Mouse (Mus musculus) midbrain, embryonic 10.5 days (tissue): Measurements from ENCODE around the gene Pcnx3. TPM values are rescaled to one million over a fixed set of nuclear protein-coding genes. Genes with fewer than 3 reads are reported as not detected.

Experiments
- DNase-seq: peaks from one replicate; pipeline ENCODE4 v3.0.0-alpha.2; 2017; ENCODE audit warnings: low spot score
- H3K27ac ChIP-seq: fragments of 300-500 bp; sonication (generic); replicated peaks from 2 replicates; pipeline ENCODE4 v1.5.1; 2016; ENCODE audit warnings: mild to moderate bottlenecking
- H3K27me3 ChIP-seq: fragments of 300-500 bp; sonication (generic); 2 replicates; pipeline ENCODE4 v1.6.1; 2016; ENCODE audit warnings: low read depth, mild to moderate bottlenecking; ENCODE audit not compliant: poor library complexity, severe bottlenecking
- H3K36me3 ChIP-seq: fragments of 300-500 bp; sonication (generic); 2 replicates; pipeline ENCODE4 v1.6.1; 2016; ENCODE audit warnings: mild to moderate bottlenecking, moderate library complexity
- H3K4me1 ChIP-seq: fragments of 300-500 bp; sonication (generic); 2 replicates; pipeline ENCODE4 v1.6.1; 2016
- H3K4me3 ChIP-seq: fragments of 300-500 bp; sonication (generic); 2 replicates; pipeline ENCODE4 v1.5.1; 2016; ENCODE audit warnings: mild to moderate bottlenecking, moderate library complexity
- H3K9me3 ChIP-seq: fragments of 300-500 bp; sonication (generic); replicated peaks from 2 replicates; pipeline ENCODE4 v1.6.1; 2016; ENCODE audit warnings: mild to moderate bottlenecking
- WGBS: fragments of 180-500 bp; shearing (Covaris S2); methylation state at CpG from one replicate; pipeline ENCODE4 v1.1.7; 2016; 5-methylcytosine and 5-hydroxymethylcytosine counted together
- polyA plus RNA-seq: library from polyadenylated mRNA; unstranded; fragments of >200 nt; fragmentation: Nextera tagmentation; extraction: Ambion mirVana; gene quantifications from 2 replicates; pipeline ENCODE4 v1.2.1, GENCODE M21; 2016

Pcnx3 gene
- polyA plus RNA-seq, 1 experiment from 2014 or later, result 22.8 TPM

DNA sequence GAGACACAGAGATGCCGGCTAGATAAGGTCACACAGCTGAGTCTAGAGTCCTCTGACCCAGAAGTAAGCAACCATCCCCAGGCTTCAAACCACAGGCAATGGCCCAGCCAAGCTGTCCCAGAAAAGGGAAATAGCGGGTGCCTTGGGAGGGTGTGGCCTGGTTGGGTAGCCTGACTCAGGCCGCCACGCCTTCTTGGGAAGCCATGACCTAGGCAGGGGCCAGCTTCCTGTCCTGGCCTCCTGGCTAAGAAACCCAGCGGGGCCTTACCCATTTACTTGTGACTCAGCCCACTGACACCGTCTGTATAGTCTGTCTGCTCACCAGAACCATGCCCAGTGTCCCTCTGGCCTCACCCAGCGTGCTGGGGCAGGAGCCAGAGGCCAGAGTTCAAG lies 35.8 kb upstream of the Pcnx3 start:
- Histone ChIP-seq H3K36me3 (peaks cover 72% of the 10 kb centered on the region), H3K9me3 (no peaks in the 10 kb centered on the region), H3K27ac (peak overlapping the region; percentile 52; the same call in 1 of the 2 replicates), H3K27me3 (peaks cover 18% of the 10 kb centered on the region), H3K4me3 (peak overlapping the region; percentile 95), H3K4me1 (peaks cover 48% of the 10 kb centered on the region)
- DNase-seq, result no peak
- WGBS, result 76% methylated on average over 7 of the region's 7 CpGs

DNA sequence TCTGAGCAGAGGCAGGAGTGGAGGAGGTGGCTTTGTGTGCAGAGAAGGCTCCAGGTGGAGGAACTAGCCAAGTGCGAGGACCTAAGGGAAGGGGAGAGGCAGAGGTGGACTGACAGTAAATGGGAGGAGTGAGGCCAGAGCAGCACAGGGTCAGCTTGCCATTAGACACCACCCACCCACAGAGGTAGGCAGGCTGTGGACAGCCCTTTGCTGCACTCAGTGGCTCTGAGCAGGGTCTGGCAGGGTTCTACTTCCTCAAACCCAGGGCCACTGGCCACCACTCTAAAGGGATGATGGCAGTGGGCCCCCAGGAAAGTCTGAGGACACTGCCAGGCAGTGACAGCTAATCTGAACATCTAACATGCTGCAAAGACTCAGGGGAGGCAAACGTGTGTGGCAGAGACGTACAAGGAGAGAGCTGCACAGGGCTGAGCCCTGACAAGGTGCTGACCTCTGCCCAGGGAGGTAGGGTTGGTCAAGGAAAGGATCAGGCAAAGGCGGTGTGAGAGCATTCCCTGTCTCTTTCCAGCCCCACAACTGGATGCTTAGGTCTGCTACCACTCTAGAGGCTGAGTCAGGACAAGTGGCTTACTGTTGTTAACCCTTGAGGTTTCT lies 35.3 kb upstream of the Pcnx3 start:
- H3K9me3 ChIP-seq, result no peaks in the 10 kb centered on the region
- WGBS, result 74% methylated on average over 4 of the region's 4 CpGs
- peaks cover 77% of the 10 kb centered on the region for H3K36me3 ChIP-seq
- H3K4me3 ChIP-seq, result no peak overlapping the region
- peaks cover 18% of the 10 kb centered on the region for H3K27me3 ChIP-seq
- peaks cover 44% of the 10 kb centered on the region for H3K4me1 ChIP-seq
- H3K27ac ChIP-seq, result no peak overlapping the region
- no peak for DNase-seq

DNA sequence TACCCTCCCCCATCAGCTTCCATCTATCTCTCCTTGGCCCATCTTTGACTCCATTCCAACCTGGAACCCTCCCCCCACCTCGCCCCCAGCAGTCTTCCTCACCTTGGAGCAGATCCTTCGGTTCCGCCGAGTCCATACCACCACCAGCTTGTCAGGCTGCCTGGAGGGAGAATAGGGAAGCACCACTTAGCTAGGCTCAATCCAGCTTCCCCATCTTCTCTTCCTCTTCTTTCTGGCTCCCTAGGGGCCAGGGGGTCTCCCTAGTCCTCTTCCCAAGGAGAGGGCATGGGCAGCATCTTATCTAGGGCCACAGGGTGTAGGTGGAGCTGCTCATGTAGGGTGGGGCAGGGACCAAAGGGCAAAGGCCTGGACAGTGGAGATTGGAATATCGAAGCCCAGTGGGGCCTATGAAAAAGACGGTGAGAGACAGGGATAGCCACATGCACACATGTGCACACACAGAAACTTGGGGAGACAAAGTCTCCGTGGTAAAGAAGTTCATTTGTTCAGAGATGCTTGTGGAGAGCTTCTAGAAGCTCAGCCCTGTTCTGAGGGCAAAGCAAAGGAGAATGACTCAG lies 34.2 kb upstream of the Pcnx3 start:
- Histone ChIP-seq H3K4me3 (0 out of 2 replicates have a peak overlapping the region, but pooled peaks have one; percentile 14), H3K27ac (no peak overlapping the region), H3K27me3 (peaks cover 21% of the 10 kb centered on the region), H3K4me1 (peaks cover 35% of the 10 kb centered on the region), H3K9me3 (no peaks in the 10 kb centered on the region), H3K36me3 (peaks cover 88% of the 10 kb centered on the region)
- no peak for DNase-seq
- WGBS, result 90% methylated on average over 7 of the region's 7 CpGs

DNA sequence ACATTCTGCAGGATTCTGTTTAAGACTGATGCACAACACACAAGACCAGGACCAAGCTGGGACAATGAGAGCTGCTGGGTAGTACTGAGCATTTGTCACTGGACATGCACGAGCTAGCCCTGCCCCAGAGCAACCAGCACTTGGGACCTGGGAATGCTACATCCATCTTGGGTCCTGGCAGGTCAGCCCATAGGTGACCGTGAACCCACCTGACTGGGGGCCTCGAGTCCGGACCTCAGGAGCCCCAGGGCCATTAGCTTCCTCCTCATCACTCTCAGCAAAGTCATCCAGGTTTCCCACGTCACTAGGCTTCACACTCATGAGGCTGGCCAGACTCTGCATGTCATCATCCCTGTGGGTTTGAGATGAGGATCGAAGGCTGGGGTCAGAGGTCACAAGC lies 32.5 kb upstream of the Pcnx3 start:
- Histone ChIP-seq H3K27ac (no peak overlapping the region), H3K36me3 (peaks cover 92% of the 10 kb centered on the region), H3K4me1 (peaks cover 32% of the 10 kb centered on the region), H3K9me3 (no peaks in the 10 kb centered on the region), H3K4me3 (no peak overlapping the region), H3K27me3 (peaks cover 19% of the 10 kb centered on the region)
- WGBS, result 89% methylated on average over 6 of the region's 6 CpGs
- no peak for DNase-seq

DNA sequence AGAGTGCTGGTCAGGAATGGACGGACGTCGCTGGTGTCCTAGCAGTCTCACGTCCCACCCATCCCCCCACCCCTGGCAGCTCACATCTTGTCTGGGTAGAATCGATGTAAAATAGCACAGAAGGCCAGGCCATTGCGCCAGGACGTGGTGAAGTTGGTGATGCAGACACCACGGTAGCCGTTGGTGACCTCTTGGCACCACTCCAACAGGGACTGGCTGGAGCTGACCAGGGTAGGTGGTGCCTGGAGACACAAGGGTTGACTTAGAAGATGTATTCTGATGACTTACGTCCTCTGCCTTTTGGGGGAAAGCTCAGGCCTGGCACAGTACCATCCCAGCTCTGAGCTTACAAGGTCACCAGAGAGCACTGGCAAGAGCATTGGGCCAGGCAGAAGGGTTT lies 28.2 kb upstream of the Pcnx3 start:
- H3K4me3 ChIP-seq, result peak overlapping the region; percentile 4; the same call in 1 of the 2 replicates
- no peak for DNase-seq
- peaks cover 37% of the 10 kb centered on the region for H3K4me1 ChIP-seq
- H3K36me3 ChIP-seq, result peaks cover 87% of the 10 kb centered on the region
- WGBS, result 60% methylated on average over 10 of the region's 10 CpGs
- H3K9me3 ChIP-seq, result no peaks in the 10 kb centered on the region
- peaks cover 23% of the 10 kb centered on the region for H3K27me3 ChIP-seq
- H3K27ac ChIP-seq, result no peak overlapping the region

DNA sequence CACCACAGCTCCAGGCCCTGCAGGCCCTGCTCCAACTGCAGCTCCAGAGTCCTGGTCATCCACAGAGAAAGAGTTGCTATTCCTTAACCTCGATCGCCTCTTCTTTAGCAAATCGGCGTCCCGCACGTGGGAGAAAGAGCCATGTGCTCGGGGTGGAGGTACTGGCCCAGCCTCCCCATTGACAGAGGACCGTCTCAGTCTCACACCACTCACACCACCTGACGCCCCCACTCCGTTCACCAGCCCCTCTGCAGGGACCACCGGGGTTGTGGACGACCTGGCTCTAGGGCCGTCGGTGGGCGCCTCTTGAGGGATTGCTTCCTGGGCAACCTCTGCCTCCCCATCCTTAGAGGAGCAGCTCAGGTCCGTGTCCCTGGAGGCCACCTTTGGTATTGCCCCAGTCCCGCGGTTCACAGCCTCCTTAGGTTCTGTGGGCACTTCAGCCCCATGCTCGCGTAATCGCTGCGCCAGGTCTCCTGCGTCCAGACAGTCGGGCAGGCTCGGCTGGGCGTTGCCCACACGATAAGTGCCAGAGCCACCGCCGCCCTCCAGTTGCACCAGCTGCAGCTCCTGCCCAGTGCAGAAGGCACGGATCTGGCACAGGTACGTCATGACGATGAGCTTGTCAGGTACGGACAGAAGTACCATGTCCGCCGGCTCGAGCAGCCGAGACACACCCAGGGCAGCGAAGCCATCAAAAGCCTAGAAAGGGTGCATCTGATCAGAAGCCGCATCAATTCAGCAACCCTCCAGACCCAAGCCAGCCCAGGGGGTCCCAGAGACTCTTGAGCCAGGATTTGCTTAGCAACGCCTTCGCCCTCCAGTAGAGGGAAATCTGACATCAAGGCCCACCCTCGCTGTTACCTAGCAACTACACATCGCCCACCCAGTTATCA lies 27.3 kb upstream of the Pcnx3 start:
- Histone ChIP-seq H3K36me3 (peaks cover 84% of the 10 kb centered on the region), H3K27me3 (peaks cover 23% of the 10 kb centered on the region), H3K9me3 (no peaks in the 10 kb centered on the region), H3K4me1 (peaks cover 37% of the 10 kb centered on the region), H3K27ac (peak overlapping the region; percentile 58), H3K4me3 (peak overlapping the region; percentile 45)
- 14% methylated on average over 43 of the region's 43 CpGs for WGBS
- DNase-seq, result peak; percentile 60

DNA sequence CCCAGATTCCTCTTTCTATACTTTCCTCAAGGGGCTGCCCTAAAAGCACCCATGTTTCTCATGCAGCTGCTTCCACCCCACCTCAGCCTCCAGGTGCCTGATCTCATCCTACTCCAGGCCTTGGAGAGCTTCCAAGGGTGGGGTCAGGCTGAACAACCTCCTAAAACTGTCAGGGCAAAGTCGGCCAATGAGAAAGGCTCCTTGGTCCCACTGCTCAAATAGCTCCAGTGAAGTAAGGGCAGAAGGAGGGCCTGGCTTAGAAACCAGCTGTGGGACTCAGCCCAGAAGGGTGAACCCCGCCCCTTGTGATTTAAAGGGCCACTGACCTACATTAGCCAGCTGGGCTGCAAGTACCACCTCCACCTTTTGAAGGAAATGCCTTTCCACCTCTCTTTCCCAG lies 25.0 kb upstream of the Pcnx3 start:
- WGBS, result 25% methylated on average over 2 of the region's 2 CpGs
- DNase-seq, result no peak
- Histone ChIP-seq H3K27me3 (peaks cover 23% of the 10 kb centered on the region), H3K9me3 (no peaks in the 10 kb centered on the region), H3K36me3 (peaks cover 84% of the 10 kb centered on the region), H3K4me3 (no peak overlapping the region; the same call in 1 of the 2 replicates), H3K4me1 (peaks cover 37% of the 10 kb centered on the region), H3K27ac (no peak overlapping the region; the same call in 1 of the 2 replicates)

DNA sequence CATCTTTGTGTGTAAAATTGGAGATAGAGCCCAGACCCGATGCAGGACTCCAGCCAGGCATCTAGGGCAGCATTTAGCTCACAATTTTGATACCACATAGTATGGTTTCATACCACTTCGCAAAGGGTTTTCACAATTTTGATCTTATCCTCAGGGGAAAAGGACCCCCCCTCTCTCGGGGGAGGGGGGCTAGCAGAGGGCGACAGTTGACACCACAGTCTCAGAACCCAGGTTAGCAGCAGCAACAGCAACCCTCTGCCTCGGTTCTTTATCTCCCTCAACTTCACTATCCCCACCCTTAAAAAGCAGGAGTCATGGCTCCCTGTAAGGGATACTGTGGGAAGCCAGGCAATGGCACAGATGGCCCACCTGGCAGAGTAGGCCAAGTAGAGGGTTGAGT lies 24.5 kb upstream of the Pcnx3 start:
- Histone ChIP-seq H3K4me3 (no peak overlapping the region), H3K27me3 (peaks cover 23% of the 10 kb centered on the region), H3K27ac (no peak overlapping the region), H3K36me3 (peaks cover 84% of the 10 kb centered on the region), H3K4me1 (peaks cover 37% of the 10 kb centered on the region), H3K9me3 (no peaks in the 10 kb centered on the region)
- WGBS, result 83% methylated on average over 5 of the region's 5 CpGs
- DNase-seq, result no peak

DNA sequence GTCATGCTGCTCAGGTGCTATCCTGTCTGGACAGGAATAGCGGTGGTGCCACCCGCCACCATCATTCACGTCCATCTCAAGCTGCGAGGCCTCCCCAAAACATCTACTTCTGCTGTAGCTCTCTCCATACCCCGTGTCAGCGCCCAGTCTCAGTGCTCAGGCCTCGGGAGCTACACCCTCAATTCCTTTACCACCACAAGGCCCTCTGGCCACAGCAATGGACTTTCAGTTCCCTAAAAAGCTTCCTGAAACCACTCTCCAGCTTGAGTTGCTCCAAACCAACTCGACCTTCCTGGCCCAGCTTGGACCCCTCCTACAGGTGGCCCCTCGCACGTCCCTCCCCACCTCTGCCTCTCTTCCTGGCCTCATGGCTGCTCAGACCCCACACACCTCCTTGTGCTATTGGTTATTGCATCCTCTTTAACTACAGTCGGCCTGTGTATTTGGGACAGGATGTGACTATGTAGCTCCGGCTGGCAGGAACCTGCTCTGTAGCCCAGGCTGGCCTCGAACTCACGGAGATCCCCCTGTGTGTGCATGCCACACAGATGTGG lies 23.3 kb upstream of the Pcnx3 start:
- peaks cover 13% of the 10 kb centered on the region for H3K27me3 ChIP-seq
- H3K36me3 ChIP-seq, result peaks cover 83% of the 10 kb centered on the region
- H3K4me3 ChIP-seq, result no peak overlapping the region
- WGBS, result 92% methylated on average over 14 of the region's 14 CpGs
- DNase-seq, result no peak
- H3K9me3 ChIP-seq, result no peaks in the 10 kb centered on the region
- H3K27ac ChIP-seq, result no peak overlapping the region
- peaks cover 30% of the 10 kb centered on the region for H3K4me1 ChIP-seq

DNA sequence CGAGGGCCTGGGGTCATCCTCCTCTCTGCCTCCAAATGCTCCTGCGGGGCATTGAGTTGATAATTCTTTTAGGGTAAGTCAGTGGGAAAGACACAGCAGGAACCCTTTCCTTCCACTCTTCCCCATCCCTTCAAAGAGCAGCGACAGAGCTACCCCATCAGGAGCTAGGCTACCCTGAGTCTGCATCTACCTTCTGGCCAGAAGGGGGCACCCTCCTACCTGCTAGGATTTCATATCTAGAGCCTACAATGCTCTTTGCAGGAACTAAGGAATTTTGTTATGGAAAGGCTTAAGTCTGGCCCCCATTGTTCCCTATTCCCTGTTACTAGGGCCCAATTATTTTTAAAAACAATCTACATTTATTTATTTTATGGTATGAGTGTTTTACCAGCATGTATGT lies 22.5 kb upstream of the Pcnx3 start:
- Histone ChIP-seq H3K36me3 (peaks cover 85% of the 10 kb centered on the region), H3K27me3 (peaks cover 8% of the 10 kb centered on the region; the same call in 1 of the 2 replicates), H3K9me3 (no peaks in the 10 kb centered on the region), H3K4me3 (no peak overlapping the region), H3K27ac (no peak overlapping the region), H3K4me1 (peaks cover 23% of the 10 kb centered on the region)
- 2% methylated on average over 3 of the region's 3 CpGs for WGBS
- peak; percentile 52 for DNase-seq

DNA sequence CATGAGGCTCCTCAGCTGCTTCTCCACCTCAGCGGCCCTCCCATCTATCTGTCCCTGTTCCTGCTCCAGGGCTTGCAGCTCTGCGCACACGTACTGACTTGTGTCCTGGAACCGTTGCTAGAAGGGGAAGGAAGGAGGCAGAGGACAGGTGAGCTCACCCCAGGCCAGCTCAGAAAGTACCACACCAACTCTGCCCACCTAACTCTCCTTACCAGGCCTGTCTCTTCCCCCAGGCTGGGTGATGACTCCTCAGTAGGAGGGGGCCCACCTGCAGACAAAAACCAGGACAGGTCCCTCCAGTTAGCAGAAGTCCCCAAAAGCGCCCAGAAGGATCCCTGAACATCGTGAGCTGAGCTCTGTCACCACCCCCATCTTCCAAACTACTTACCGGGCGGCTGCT lies 21.9 kb upstream of the Pcnx3 start:
- Histone ChIP-seq H3K27ac (no peak overlapping the region), H3K9me3 (no peaks in the 10 kb centered on the region), H3K36me3 (peaks cover 85% of the 10 kb centered on the region), H3K4me1 (peaks cover 16% of the 10 kb centered on the region), H3K4me3 (no peak overlapping the region), H3K27me3 (peaks cover 2% of the 10 kb centered on the region; the same call in 1 of the 2 replicates)
- DNase-seq, result no peak
- WGBS, result 78% methylated on average over 8 of the region's 8 CpGs

DNA sequence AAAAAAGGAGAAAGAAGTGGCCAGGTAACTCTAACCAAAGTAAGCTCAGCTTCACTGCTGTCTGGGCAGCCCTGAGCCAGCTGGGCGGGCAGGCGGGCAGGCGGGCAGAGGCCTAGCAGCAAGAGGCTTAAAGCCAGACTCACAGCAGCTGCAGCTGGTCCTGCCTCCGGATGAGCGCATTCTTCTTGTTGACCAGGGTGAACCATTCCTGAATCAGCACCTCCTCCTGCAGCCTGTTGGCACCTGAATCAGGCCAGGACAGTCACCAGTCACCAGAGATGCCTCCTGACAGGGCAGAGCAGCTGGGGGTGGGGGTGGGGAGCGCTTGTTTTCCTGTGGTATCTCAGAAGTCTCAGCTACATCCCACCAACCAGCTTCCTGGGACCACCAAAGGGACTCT lies 21.4 kb upstream of the Pcnx3 start:
- 91% methylated on average over 6 of the region's 6 CpGs for WGBS
- no peak for DNase-seq
- H3K4me1 ChIP-seq, result peaks cover 15% of the 10 kb centered on the region
- H3K27me3 ChIP-seq, result no peaks in the 10 kb centered on the region
- H3K27ac ChIP-seq, result no peak overlapping the region
- H3K4me3 ChIP-seq, result no peak overlapping the region
- peaks cover 81% of the 10 kb centered on the region for H3K36me3 ChIP-seq
- no peaks in the 10 kb centered on the region for H3K9me3 ChIP-seq
